ENCODE assay signal across 30 mouse cellular contexts in genomic region chr4:116942695-116943094, GRCm38 (mm10). TPM values are rescaled to one million over a fixed set of nuclear protein-coding genes. Genes with fewer than 3 reads are reported as not detected.
DNase-seq lines count a peak whose midpoint lies in the region; ATAC-seq lines count a peak whose summit lies in the region.
"Had no signal": no experiment of that assay in that cellular context is flagged by ENCODE, and none has a peak within 500 bp of the region (broad histone marks: within the 10 kb centered on the region; RNA-seq: fewer than 3 reads in every experiment).

No protein-coding gene starts in this region.

- H3K4me3 ChIP-seq in forebrain, embryonic 12.5 days (replicated peaks): no peak overlapping the region
- no peak overlapping the region for H3K4me3 ChIP-seq in forebrain, embryonic 10.5 days
- H3K4me3 ChIP-seq in neural tube, embryonic 11.5 days (ENCODE audit: low read depth, low read length): no peak overlapping the region
- H3K4me3 ChIP-seq in neural tube, embryonic 15.5 days (replicated peaks): no peak overlapping the region
- H3K4me3 ChIP-seq in neural tube, embryonic 13.5 days: no peak overlapping the region
- H3K4me3 ChIP-seq: embryonic facial prominence, embryonic 12.5 days; heart, embryonic 15.5 days; limb, embryonic 15.5 days had no signal

- no peaks in the 10 kb centered on the region for H3K36me3 ChIP-seq in forebrain, embryonic 12.5 days (replicated peaks)
- no peaks in the 10 kb centered on the region for H3K36me3 ChIP-seq in forebrain, embryonic 10.5 days (replicated peaks)
- no peaks in the 10 kb centered on the region for H3K36me3 ChIP-seq in neural tube, embryonic 11.5 days (ENCODE audit: control insufficient read depth, insufficient read depth, low read length)
- H3K36me3 ChIP-seq in neural tube, embryonic 15.5 days: no peaks in the 10 kb centered on the region
- H3K36me3 ChIP-seq in neural tube, embryonic 13.5 days: no peaks in the 10 kb centered on the region
- H3K36me3 ChIP-seq: embryonic facial prominence, embryonic 12.5 days; G1E; heart, embryonic 15.5 days; limb, embryonic 15.5 days had no signal

- no peak overlapping the region for H3K9ac ChIP-seq in forebrain, embryonic 12.5 days
- no peak overlapping the region for H3K9ac ChIP-seq in neural tube, embryonic 11.5 days (ENCODE audit: low read length)
- no peak overlapping the region for H3K9ac ChIP-seq in neural tube, embryonic 15.5 days (replicated peaks)
- H3K9ac ChIP-seq in neural tube, embryonic 13.5 days: no peak overlapping the region
- H3K9ac ChIP-seq: embryonic facial prominence, embryonic 12.5 days; heart, embryonic 15.5 days; limb, embryonic 15.5 days; liver, embryonic 14.5 days; lung, embryonic 14.5 days had no signal

- no peaks in the 10 kb centered on the region for H3K9me3 ChIP-seq in forebrain, embryonic 12.5 days
- H3K9me3 ChIP-seq in forebrain, embryonic 10.5 days: no peaks in the 10 kb centered on the region
- H3K9me3 ChIP-seq in neural tube, embryonic 11.5 days (ENCODE audit: control insufficient read depth, low read length): no peaks in the 10 kb centered on the region
- no peaks in the 10 kb centered on the region for H3K9me3 ChIP-seq in neural tube, embryonic 15.5 days (replicated peaks)
- no peaks in the 10 kb centered on the region for H3K9me3 ChIP-seq in neural tube, embryonic 13.5 days
- H3K9me3 ChIP-seq: embryonic facial prominence, embryonic 12.5 days; G1E; heart, embryonic 15.5 days; limb, embryonic 15.5 days had no signal

- peak overlapping the region; percentile 56; the same call in 1 of the 2 replicates for H3K27ac ChIP-seq in forebrain, embryonic 12.5 days
- no peak overlapping the region for H3K27ac ChIP-seq in forebrain, embryonic 10.5 days
- no peak overlapping the region for H3K27ac ChIP-seq in neural tube, embryonic 11.5 days (ENCODE audit: low read depth, low read length)
- H3K27ac ChIP-seq in neural tube, embryonic 15.5 days (replicated peaks): no peak overlapping the region
- peak overlapping the region; percentile 7; the same call in 1 of the 2 replicates for H3K27ac ChIP-seq in neural tube, embryonic 13.5 days (replicated peaks)
- H3K27ac ChIP-seq: embryonic facial prominence, embryonic 12.5 days; heart, embryonic 15.5 days; kidney, postnatal 0 days; limb, embryonic 15.5 days; liver, embryonic 14.5 days had no signal

- intact Hi-C loops in left cerebral cortex, postnatal 36 days (cut with DNase I): no loop called here

- 50% methylated on average over 2 of the region's 2 CpGs for WGBS in forebrain, embryonic 12.5 days
- WGBS in forebrain, embryonic 10.5 days: 70% methylated on average over 2 of the region's 2 CpGs
- 36% methylated on average over 2 of the region's 2 CpGs for WGBS in neural tube, embryonic 11.5 days
- 31% methylated on average over 2 of the region's 2 CpGs for WGBS in neural tube, embryonic 15.5 days
- 21% methylated on average over 2 of the region's 2 CpGs for WGBS in neural tube, embryonic 13.5 days

- no peaks in the 10 kb centered on the region for H3K27me3 ChIP-seq in forebrain, embryonic 12.5 days
- no peaks in the 10 kb centered on the region for H3K27me3 ChIP-seq in forebrain, embryonic 10.5 days (ENCODE audit: poor library complexity, severe bottlenecking)
- H3K27me3 ChIP-seq in neural tube, embryonic 11.5 days (ENCODE audit: control insufficient read depth, insufficient read depth, low read length): no peaks in the 10 kb centered on the region
- H3K27me3 ChIP-seq in neural tube, embryonic 15.5 days (replicated peaks): no peaks in the 10 kb centered on the region
- no peaks in the 10 kb centered on the region for H3K27me3 ChIP-seq in neural tube, embryonic 13.5 days
- H3K27me3 ChIP-seq: embryonic facial prominence, embryonic 12.5 days; heart, embryonic 15.5 days; limb, embryonic 15.5 days had no signal

- DNase-seq in forebrain, embryonic 10.5 days (ENCODE audit: extremely low spot score, low spot score): no peak
- DNase-seq in neural tube, embryonic 11.5 days (ENCODE audit: low spot score): peak; percentile 38
- peak; percentile 16 for DNase-seq in embryo, embryonic 11 days
- DNase-seq in urinary bladder, postnatal 14 days (ENCODE audit: low spot score): no peak
- no peak for DNase-seq in left cerebral cortex, postnatal 36 days (ENCODE audit: low spot score in 2 of 2)
- DNase-seq: adrenal gland, adult 8-10 months; cerebellum, adult 2 months; cerebellum, postnatal 36 days; heart, postnatal 4 days; kidney, adult 18-20 months; layer of hippocampus, adult 9-11 months; left cerebral cortex, postnatal 4 days; lung, embryonic 14.5 days; lung, postnatal 36 days; right cerebral cortex, adult 18-20 months; right cerebral cortex, postnatal 4 days; thymus, postnatal 25 days had no signal

- no peak overlapping the region for H3K4me2 ChIP-seq in forebrain, embryonic 12.5 days
- H3K4me2 ChIP-seq in neural tube, embryonic 11.5 days (ENCODE audit: low read depth): no peak overlapping the region
- H3K4me2 ChIP-seq in neural tube, embryonic 15.5 days: no peak overlapping the region
- H3K4me2 ChIP-seq in neural tube, embryonic 13.5 days: no peak overlapping the region
- H3K4me2 ChIP-seq: embryonic facial prominence, embryonic 12.5 days; heart, embryonic 15.5 days; limb, embryonic 15.5 days; lung, embryonic 14.5 days had no signal

- peak; percentile 51; the same call in 1 of the 2 replicates for ATAC-seq in forebrain, embryonic 12.5 days (ENCODE audit: low FRiP score)
- ATAC-seq in neural tube, embryonic 11.5 days (ENCODE audit: insufficient read depth, low FRiP score, low TSS enrichment): peak; percentile 61; the same call in 1 of the 2 replicates
- ATAC-seq in neural tube, embryonic 15.5 days (ENCODE audit: low FRiP score): no peak
- ATAC-seq in neural tube, embryonic 13.5 days (ENCODE audit: low read depth): no peak
- ATAC-seq: activated CD4-positive, CD25-positive, alpha-beta regulatory T cell, adult 4 months; CD4-positive, CD25-positive, alpha-beta regulatory T cell, adult 4 months; inflammation-experienced regulatory T-cells, adult 6 months; Patski had no signal

- H3K4me1 ChIP-seq in forebrain, embryonic 12.5 days: peaks cover 36% of the 10 kb centered on the region
- peaks cover 38% of the 10 kb centered on the region for H3K4me1 ChIP-seq in forebrain, embryonic 10.5 days
- peaks cover 14% of the 10 kb centered on the region for H3K4me1 ChIP-seq in neural tube, embryonic 11.5 days (ENCODE audit: control insufficient read depth, insufficient read depth, low read length)
- H3K4me1 ChIP-seq in neural tube, embryonic 15.5 days: peaks cover 14% of the 10 kb centered on the region
- H3K4me1 ChIP-seq in neural tube, embryonic 13.5 days (replicated peaks): peaks cover 32% of the 10 kb centered on the region
- H3K4me1 ChIP-seq: embryonic facial prominence, embryonic 12.5 days; heart, embryonic 15.5 days; limb, embryonic 15.5 days had no signal

RNA-seq across cellular contexts. Expression of gene Urod, which starts 51.5 kb away (rescaled TPM):
- 76.0 and 78.0 TPM in 2 replicates for polyA plus RNA-seq in forebrain, embryonic 12.5 days (2016; fragmentation: Nextera tagmentation; extraction: Ambion mirVana)
- 93.8 and 108 TPM in 2 replicates for polyA plus RNA-seq in forebrain, embryonic 10.5 days (2016; fragmentation: Nextera tagmentation; extraction: Ambion mirVana)
- 89.8 and 99.2 TPM in 2 replicates for polyA plus RNA-seq in neural tube, embryonic 11.5 days (2014; fragmentation: Nextera tagmentation; extraction: Ambion mirVana)
- 57.2 and 62.7 TPM in 2 replicates for polyA plus RNA-seq in neural tube, embryonic 15.5 days (2015; fragmentation: Nextera tagmentation; extraction: Ambion mirVana)
- polyA plus RNA-seq in neural tube, embryonic 13.5 days (2015; fragmentation: Nextera tagmentation; extraction: Ambion mirVana): 72.7 and 76.8 TPM in 2 replicates
- 10 to 100 TPM; 60.9 to 63.5 TPM for total RNA-seq in left cerebral cortex, postnatal 36 days (2021)

RNA-seq across cellular contexts. Expression of gene Hectd3, which starts 52.4 kb away (rescaled TPM):
- polyA plus RNA-seq in forebrain, embryonic 12.5 days (2016; fragmentation: Nextera tagmentation; extraction: Ambion mirVana): 17.1 and 21.2 TPM in 2 replicates
- 7.8 and 8.8 TPM in 2 replicates for polyA plus RNA-seq in forebrain, embryonic 10.5 days (2016; fragmentation: Nextera tagmentation; extraction: Ambion mirVana)
- polyA plus RNA-seq in neural tube, embryonic 11.5 days (2014; fragmentation: Nextera tagmentation; extraction: Ambion mirVana): 12.9 and 14.7 TPM in 2 replicates
- 22.4 and 24.9 TPM in 2 replicates for polyA plus RNA-seq in neural tube, embryonic 15.5 days (2015; fragmentation: Nextera tagmentation; extraction: Ambion mirVana)
- 25.6 and 26.7 TPM in 2 replicates for polyA plus RNA-seq in neural tube, embryonic 13.5 days (2015; fragmentation: Nextera tagmentation; extraction: Ambion mirVana)
- 10 to 100 TPM; 41.5 to 45.7 TPM for total RNA-seq in left cerebral cortex, postnatal 36 days (2021)

Comparison
In these comparisons a context has a peak if more than half of its experiments do, and no peak if none do; other contexts are left out.
1. ATAC-seq: peak in forebrain, embryonic 12.5 days (single experiment) and neural tube, embryonic 11.5 days (single experiment); none in neural tube, embryonic 15.5 days (single experiment) and neural tube, embryonic 13.5 days (single experiment).
2. H3K27ac ChIP-seq: peak in forebrain, embryonic 12.5 days (single experiment) and neural tube, embryonic 13.5 days (single experiment); none in forebrain, embryonic 10.5 days (single experiment), neural tube, embryonic 11.5 days (single experiment) and neural tube, embryonic 15.5 days (single experiment).
3. DNase-seq: peak in neural tube, embryonic 11.5 days (single experiment) and embryo, embryonic 11 days (single experiment); none in forebrain, embryonic 10.5 days (single experiment), urinary bladder, postnatal 14 days (single experiment) and left cerebral cortex, postnatal 36 days (0 of 2).